Mouse (Mus musculus) cerebellum, adult 11-12 months (tissue): Measurements from ENCODE around the gene Wfs1.

Experiments used
- DNase-seq: peaks from one replicate; pipeline ENCODE4 v3.0.0; 2022

Gene Wfs1

GRCm38 (mm10) chr5:36923826-36924700 is 64.9 kb downstream of the Wfs1 start:
- no peak for DNase-seq

- DNase-seq, result no peak
Measured at GRCm38 (mm10) chr5:36922811-36923210, 66.2 kb downstream of the Wfs1 start.

GRCm38 (mm10) chr5:36921871-36922270 is 67.1 kb downstream of the Wfs1 start:
- DNase-seq, result no peak

GRCm38 (mm10) chr5:36920072-36920471 is 68.9 kb downstream of the Wfs1 start:
- DNase-seq, result no peak

GRCm38 (mm10) chr5:36918016-36918415 is 71.0 kb downstream of the Wfs1 start:
- no peak for DNase-seq

- DNase-seq, result no peak
Measured at GRCm38 (mm10) chr5:36917245-36917644, 71.8 kb downstream of the Wfs1 start.

GRCm38 (mm10) chr5:36916581-36916980 is 72.4 kb downstream of the Wfs1 start:
- DNase-seq, result peak; percentile 70
